Mouse (Mus musculus) forebrain, embryonic 11.5 days (tissue): ENCODE results near the gene Gtpbp6. TPM values are rescaled to one million over a fixed set of nuclear protein-coding genes. Genes with fewer than 3 reads are reported as not detected.

Experiments used
- ATAC-seq: fragments of 200-750 bp; cut with Nextera tagmentation; replicated peaks from 2 replicates; pipeline ENCODE4 v1.8.0; 2017; ENCODE audit warnings: moderate TSS enrichment; ENCODE audit not compliant: low FRiP score
- DNase-seq: peaks from one replicate; pipeline ENCODE4 v3.0.0-alpha.2; 2017; ENCODE audit warnings: low spot score
- H3K27ac ChIP-seq: fragments of 300-500 bp; sonication (generic); 2 replicates; pipeline ENCODE4 v1.5.1; 2014; ENCODE audit warnings: low read depth, low read length
- H3K27me3 ChIP-seq: fragments of 300-500 bp; sonication (generic); 2 replicates; pipeline ENCODE4 v1.6.1; 2014; ENCODE audit warnings: mild to moderate bottlenecking, low read length, mixed read lengths; ENCODE audit not compliant: control insufficient read depth, insufficient read depth
- H3K36me3 ChIP-seq: fragments of 300-500 bp; sonication (generic); 2 replicates; pipeline ENCODE4 v1.6.1; 2014; ENCODE audit warnings: mild to moderate bottlenecking, low read length, moderate library complexity, mixed read lengths; ENCODE audit not compliant: control insufficient read depth, insufficient read depth
- H3K4me1 ChIP-seq: fragments of 300-500 bp; sonication (generic); replicated peaks from 2 replicates; pipeline ENCODE4 v1.6.1; 2014; ENCODE audit warnings: low read length, mixed read lengths; ENCODE audit not compliant: control insufficient read depth, insufficient read depth
- H3K4me2 ChIP-seq: fragments of 300-500 bp; sonication (generic); 2 replicates; pipeline ENCODE4 v1.6.1; 2014; ENCODE audit warnings: low read depth, mild to moderate bottlenecking, low read length, moderate library complexity, mixed read lengths; ENCODE audit not compliant: severe bottlenecking
- H3K4me3 ChIP-seq: fragments of 300-500 bp; sonication (generic); 2 replicates; pipeline ENCODE4 v1.5.1; 2014; ENCODE audit warnings: low read depth, low read length
- H3K9ac ChIP-seq: fragments of 300-500 bp; sonication (generic); 2 replicates; pipeline ENCODE4 v1.6.1; 2014; ENCODE audit warnings: low read length
- H3K9me3 ChIP-seq: fragments of 300-500 bp; sonication (generic); 2 replicates; pipeline ENCODE4 v1.6.1; 2016; ENCODE audit warnings: low read length, mixed read lengths; ENCODE audit not compliant: control insufficient read depth
- WGBS: fragments of 180-500 bp; shearing (Covaris S2); extraction: QIAGEN DNeasy Blood & Tissue Kit; methylation state at CpG from one replicate; pipeline ENCODE4 v1.1.7; 2014; 5-methylcytosine and 5-hydroxymethylcytosine counted together
- polyA plus RNA-seq: library from polyadenylated mRNA; unstranded; fragments of >200 nt; fragmentation: Nextera tagmentation; extraction: Ambion mirVana; gene quantifications from 2 replicates; pipeline ENCODE4 v1.2.1, GENCODE M21; 2014

The Gtpbp6 gene
- polyA plus RNA-seq = 24.4 and 28.2 TPM in 2 replicates

DNA sequence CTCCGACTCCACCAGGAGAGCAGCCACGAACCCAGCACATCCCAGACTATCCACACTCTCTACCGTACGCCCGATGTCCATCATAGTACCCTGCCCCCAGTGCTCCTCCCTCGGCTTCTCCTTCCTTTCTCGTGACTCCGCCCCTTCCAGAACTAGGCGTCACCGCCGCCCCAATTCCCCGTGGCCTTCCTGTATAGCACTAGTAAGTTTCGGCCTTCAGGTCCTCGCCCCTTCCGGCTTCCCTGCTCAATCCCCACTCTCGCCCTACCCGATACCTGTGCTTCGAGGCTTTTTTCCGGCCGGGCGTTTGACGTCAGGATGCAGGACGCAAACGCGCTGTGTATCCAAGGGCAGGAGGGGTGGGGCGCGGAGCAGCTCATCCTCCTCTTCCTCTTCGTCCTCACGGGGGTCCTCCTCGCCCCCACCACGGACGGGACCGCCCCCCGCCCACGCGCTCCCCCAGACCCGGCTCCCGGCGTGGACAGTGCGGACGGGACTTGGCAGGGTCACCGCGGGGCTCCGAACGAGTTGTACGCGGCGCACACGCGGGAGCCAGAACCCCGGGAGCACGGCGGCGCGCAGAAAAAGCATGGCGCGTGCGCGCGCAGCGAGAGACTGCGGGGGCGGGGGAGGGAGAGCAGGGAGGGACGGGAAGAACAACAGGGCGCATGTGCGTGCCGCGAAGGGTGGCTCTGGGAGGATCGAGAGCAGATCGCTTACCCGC is at the start of gene Gtpbp6:
TSS of gene Gtpbp6 (minus strand) at position 617 of the 724 bp plus-strand sequence.
- H3K27ac ChIP-seq = peak within 1 kb of the TSS; percentile 58
- H3K9me3 ChIP-seq = no peaks in the 10 kb centered on the region
- DNase-seq (peak; percentile 97), ATAC-seq (peak; percentile 84)
- H3K27me3 ChIP-seq = no peaks in the 10 kb centered on the region
- WGBS = under 1% methylated on average over 69 of the region's 71 CpGs
- peak within 1 kb of the TSS; percentile 50 for H3K4me3 ChIP-seq
- peaks cover 8% of the 10 kb centered on the region; the same call in 1 of the 2 replicates for H3K4me1 ChIP-seq
- peaks cover 18% of the 10 kb centered on the region for H3K36me3 ChIP-seq
- H3K9ac ChIP-seq = peak within 1 kb of the TSS; percentile 63
- H3K4me2 ChIP-seq = peak within 1 kb of the TSS; percentile 81

DNA sequence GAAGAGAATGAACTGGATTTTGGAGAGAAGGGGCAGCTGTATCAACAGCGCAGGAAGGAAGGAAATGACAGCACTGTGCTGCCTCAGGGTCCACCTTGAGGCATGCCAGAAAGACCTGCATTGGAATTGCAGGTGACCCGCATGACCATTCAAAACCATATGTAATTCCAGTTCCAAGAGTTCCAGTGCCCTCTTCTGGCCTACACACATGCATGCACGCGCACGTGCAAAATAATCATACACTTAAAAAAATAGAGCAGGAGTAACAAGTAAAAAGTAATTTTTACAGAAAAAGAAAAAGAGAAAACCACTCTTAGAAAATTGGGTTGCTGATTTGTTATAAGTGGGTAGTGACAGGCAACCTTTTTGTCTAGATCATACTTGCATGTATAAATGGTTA is 35.0 kb upstream of the Gtpbp6 start:
- Histone ChIP-seq H3K36me3 (peaks cover 7% of the 10 kb centered on the region; the same call in 1 of the 2 replicates), H3K4me1 (no peaks in the 10 kb centered on the region)
- WGBS = 90% methylated on average over 5 of the region's 5 CpGs

GRCm38 (mm10) chr5:110142309-110142708 is 34.3 kb upstream of the Gtpbp6 start:
- H3K27me3 ChIP-seq = no peaks in the 10 kb centered on the region
- no peak overlapping the region for H3K4me2 ChIP-seq
- no peak overlapping the region for H3K27ac ChIP-seq
- peaks cover 3% of the 10 kb centered on the region; the same call in 1 of the 2 replicates for H3K36me3 ChIP-seq
- DNase-seq (no peak), ATAC-seq (no peak)
- H3K4me1 ChIP-seq = no peaks in the 10 kb centered on the region
- H3K4me3 ChIP-seq = no peak overlapping the region
- WGBS = 95% methylated on average over 2 of the region's 2 CpGs
- no peaks in the 10 kb centered on the region for H3K9me3 ChIP-seq
- no peak overlapping the region for H3K9ac ChIP-seq

More for the DNA sequence above, 35.0 kb upstream of the Gtpbp6 start:
- Histone ChIP-seq H3K27ac (no peak overlapping the region), H3K9me3 (no peaks in the 10 kb centered on the region), H3K9ac (no peak overlapping the region), H3K4me3 (no peak overlapping the region), H3K27me3 (no peaks in the 10 kb centered on the region), H3K4me2 (no peak overlapping the region)
- no peak for ATAC-seq
- no peak for DNase-seq

DNA sequence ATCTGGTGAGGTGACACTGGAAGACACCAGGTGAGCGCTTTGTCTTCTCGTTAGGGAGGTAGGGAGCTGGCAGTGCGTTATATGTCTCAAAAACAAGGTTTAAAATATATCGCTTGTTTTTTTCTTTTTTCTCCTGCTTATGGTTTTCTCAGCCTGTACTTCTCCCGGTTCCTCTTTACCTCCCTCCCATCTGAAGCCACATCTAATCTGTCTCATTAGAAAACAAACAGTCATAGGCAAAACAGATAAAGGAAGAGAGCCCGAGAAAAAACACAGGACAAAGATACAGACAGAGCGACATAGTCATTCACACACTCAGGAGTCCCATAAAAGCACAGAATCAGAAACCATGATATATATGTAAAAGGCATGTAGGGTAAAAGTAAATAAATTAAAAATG is 32.4 kb upstream of the Gtpbp6 start:
- Histone ChIP-seq H3K36me3 (no peaks in the 10 kb centered on the region), H3K9me3 (no peaks in the 10 kb centered on the region), H3K9ac (no peak overlapping the region), H3K27me3 (no peaks in the 10 kb centered on the region), H3K27ac (no peak overlapping the region), H3K4me1 (no peaks in the 10 kb centered on the region), H3K4me2 (no peak overlapping the region), H3K4me3 (no peak overlapping the region)
- ATAC-seq = no peak
- 95% methylated on average over 7 of the region's 7 CpGs for WGBS
- no peak for DNase-seq

- Histone ChIP-seq H3K4me1 (no peaks in the 10 kb centered on the region), H3K9me3 (no peaks in the 10 kb centered on the region), H3K4me2 (no peak overlapping the region), H3K4me3 (no peak overlapping the region), H3K9ac (no peak overlapping the region), H3K27ac (no peak overlapping the region), H3K36me3 (no peaks in the 10 kb centered on the region), H3K27me3 (no peaks in the 10 kb centered on the region)
- no peak for ATAC-seq
- DNase-seq = no peak
- WGBS = 94% methylated on average over 3 of the region's 3 CpGs
Observed at GRCm38 (mm10) chr5:110139325-110139724, 31.3 kb upstream of the Gtpbp6 start.

- Histone ChIP-seq H3K4me1 (no peaks in the 10 kb centered on the region), H3K27me3 (no peaks in the 10 kb centered on the region)
- DNase-seq = no peak
Observed at GRCm38 (mm10) chr5:110137816-110138215, 29.8 kb upstream of the Gtpbp6 start.

GRCm38 (mm10) chr5:110136087-110136464 is 28.1 kb upstream of the Gtpbp6 start:
- Histone ChIP-seq H3K36me3 (no peaks in the 10 kb centered on the region), H3K9ac (peak overlapping the region; percentile 78), H3K4me3 (peak overlapping the region; percentile 80), H3K27ac (peak overlapping the region; percentile 31; the same call in 1 of the 2 replicates), H3K4me1 (no peaks in the 10 kb centered on the region), H3K4me2 (peak overlapping the region; percentile 54), H3K9me3 (peaks cover 5% of the 10 kb centered on the region), H3K27me3 (no peaks in the 10 kb centered on the region)
- DNase-seq = no peak
- ATAC-seq = peak; percentile 60
- 8% methylated on average over 18 of the region's 18 CpGs for WGBS

More at GRCm38 (mm10) chr5:110137816-110138215, 29.8 kb upstream of the Gtpbp6 start:
- Histone ChIP-seq H3K27ac (no peak overlapping the region), H3K36me3 (no peaks in the 10 kb centered on the region), H3K9me3 (peaks cover 5% of the 10 kb centered on the region), H3K4me3 (no peak overlapping the region), H3K4me2 (no peak overlapping the region), H3K9ac (no peak overlapping the region)
- WGBS = 97% methylated on average over 3 of the region's 3 CpGs
- no peak for ATAC-seq

- WGBS = 5% methylated on average over 46 of the region's 46 CpGs
- Histone ChIP-seq H3K9me3 (peaks cover 5% of the 10 kb centered on the region), H3K36me3 (no peaks in the 10 kb centered on the region), H3K27ac (peak within 1 kb of the TSS; percentile 31; the same call in 1 of the 2 replicates), H3K4me2 (peak within 1 kb of the TSS; percentile 54), H3K27me3 (no peaks in the 10 kb centered on the region), H3K4me1 (no peaks in the 10 kb centered on the region), H3K4me3 (peak within 1 kb of the TSS; percentile 80), H3K9ac (peak within 1 kb of the TSS; percentile 78)
- ATAC-seq (peak; percentile 100), DNase-seq (peak; percentile 99)
Observed at GRCm38 (mm10) chr5:110135293-110136086, 27.5 kb upstream of the Gtpbp6 start, which contains the start of gene Chfr. Gene Chfr (plus strand): TSS chr5:110135842.
